Mouse (Mus musculus) hindbrain, embryonic 12.5 days (tissue): ENCODE measurements around the gene Rpl35a. TPM values are rescaled to one million over a fixed set of nuclear protein-coding genes. Genes with fewer than 3 reads are reported as not detected.

Experiments
- ATAC-seq: fragments of 200-750 bp; cut with Nextera tagmentation; 2 replicates; pipeline ENCODE4 v1.8.0; 2017; ENCODE audit warnings: moderate TSS enrichment; ENCODE audit not compliant: low FRiP score
- H3K27ac ChIP-seq: fragments of 300-500 bp; sonication (generic); 2 replicates; pipeline ENCODE4 v1.5.1; 2016; ENCODE audit warnings: mild to moderate bottlenecking
- H3K27me3 ChIP-seq: fragments of 300-500 bp; sonication (generic); 2 replicates; pipeline ENCODE4 v1.6.1; 2016; ENCODE audit warnings: mild to moderate bottlenecking
- H3K36me3 ChIP-seq: fragments of 300-500 bp; sonication (generic); 2 replicates; pipeline ENCODE4 v1.6.1; 2016; ENCODE audit warnings: mild to moderate bottlenecking
- H3K4me1 ChIP-seq: fragments of 300-500 bp; sonication (generic); 2 replicates; pipeline ENCODE4 v1.6.1; 2016
- H3K4me2 ChIP-seq: fragments of 300-500 bp; sonication (generic); replicated peaks from 2 replicates; pipeline ENCODE4 v1.6.1; 2016; ENCODE audit warnings: mild to moderate bottlenecking
- H3K4me3 ChIP-seq: fragments of 300-500 bp; sonication (generic); 2 replicates; pipeline ENCODE4 v1.5.1; 2016; ENCODE audit warnings: mild to moderate bottlenecking
- H3K9ac ChIP-seq: fragments of 300-500 bp; sonication (generic); 2 replicates; pipeline ENCODE4 v1.6.1; 2016; ENCODE audit warnings: mild to moderate bottlenecking, moderate library complexity
- H3K9me3 ChIP-seq: fragments of 300-500 bp; sonication (generic); replicated peaks from 2 replicates; pipeline ENCODE4 v1.6.1; 2016; ENCODE audit warnings: mild to moderate bottlenecking
- WGBS: fragments of 180-500 bp; shearing (Covaris S2); methylation state at CpG from one replicate; pipeline ENCODE4 v1.1.7; 2016; 5-methylcytosine and 5-hydroxymethylcytosine counted together
- polyA plus RNA-seq: library from polyadenylated mRNA; unstranded; fragments of >200 nt; fragmentation: Nextera tagmentation; extraction: Ambion mirVana; gene quantifications from 2 replicates; pipeline ENCODE4 v1.2.1, GENCODE M21; 2016

The Rpl35a gene
- polyA plus RNA-seq, result 568 and 650 TPM in 2 replicates

- Histone ChIP-seq H3K36me3 (peaks cover 31% of the 10 kb centered on the region), H3K4me2 (peak within 1 kb of the TSS; percentile 74), H3K27me3 (no peaks in the 10 kb centered on the region), H3K4me1 (peaks cover 17% of the 10 kb centered on the region), H3K27ac (peak within 1 kb of the TSS; percentile 89), H3K9ac (peak within 1 kb of the TSS; percentile 88), H3K9me3 (no peaks in the 10 kb centered on the region), H3K4me3 (peak within 1 kb of the TSS; percentile 70)
- ATAC-seq, result peak; percentile 93
- WGBS, result under 1% methylated on average over 47 of the region's 47 CpGs
Measured at GRCm38 (mm10) chr16:33056095-33056785, at the start of gene Rpl35a, which contains the start of gene Iqcg. TSS of gene Rpl35a (plus strand) at chr16:33056453. TSS of gene Iqcg (minus strand) at chr16:33056218.

- WGBS, result 90% methylated on average over 7 of the region's 7 CpGs
- no peak overlapping the region for H3K4me3 ChIP-seq
- no peaks in the 10 kb centered on the region for H3K9me3 ChIP-seq
- H3K36me3 ChIP-seq, result peaks cover 59% of the 10 kb centered on the region
- H3K27me3 ChIP-seq, result no peaks in the 10 kb centered on the region
- no peak for ATAC-seq
- H3K4me1 ChIP-seq, result no peaks in the 10 kb centered on the region
- H3K27ac ChIP-seq, result no peak overlapping the region
- no peak overlapping the region for H3K4me2 ChIP-seq
- H3K9ac ChIP-seq, result no peak overlapping the region
Measured at GRCm38 (mm10) chr16:33006888-33007287, 49.4 kb upstream of the Rpl35a start.

- no peaks in the 10 kb centered on the region for H3K9me3 ChIP-seq
- H3K4me2 ChIP-seq, result no peak overlapping the region
- no peak for ATAC-seq
- peaks cover 64% of the 10 kb centered on the region for H3K36me3 ChIP-seq
- H3K4me1 ChIP-seq, result no peaks in the 10 kb centered on the region
- H3K4me3 ChIP-seq, result no peak overlapping the region
- no peak overlapping the region for H3K9ac ChIP-seq
- WGBS, result 76% methylated on average over 7 of the region's 7 CpGs
- H3K27ac ChIP-seq, result no peak overlapping the region
- H3K27me3 ChIP-seq, result no peaks in the 10 kb centered on the region
Measured at GRCm38 (mm10) chr16:33007436-33007835, 48.8 kb upstream of the Rpl35a start.

DNA sequence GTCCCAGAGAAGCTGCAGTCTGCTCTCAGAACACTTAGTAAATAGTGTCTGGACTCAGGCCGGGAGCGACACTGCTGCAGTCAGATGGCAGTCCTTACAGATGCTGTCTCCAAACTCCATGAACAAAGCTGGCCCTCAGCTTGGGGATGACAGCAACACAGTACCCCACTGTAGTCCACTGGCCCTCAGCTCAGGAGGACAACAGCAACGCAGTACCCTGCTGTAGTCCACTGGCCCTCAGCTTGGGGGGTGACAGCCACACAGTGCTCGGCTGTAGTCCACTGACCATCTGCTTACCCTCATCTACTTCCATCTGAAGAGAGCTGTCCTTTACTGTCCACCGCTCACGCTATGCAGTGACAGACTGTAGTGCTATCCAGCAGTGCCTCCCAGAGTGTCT lies 46.1 kb upstream of the Rpl35a start:
- no peaks in the 10 kb centered on the region for H3K27me3 ChIP-seq
- H3K4me2 ChIP-seq, result no peak overlapping the region
- H3K9ac ChIP-seq, result no peak overlapping the region
- H3K9me3 ChIP-seq, result no peaks in the 10 kb centered on the region
- ATAC-seq, result no peak
- no peaks in the 10 kb centered on the region for H3K4me1 ChIP-seq
- H3K36me3 ChIP-seq, result peaks cover 90% of the 10 kb centered on the region
- H3K4me3 ChIP-seq, result no peak overlapping the region
- no peak overlapping the region for H3K27ac ChIP-seq
- 91% methylated on average over 6 of the region's 6 CpGs for WGBS

- Histone ChIP-seq H3K27ac (no peak overlapping the region), H3K4me2 (no peak overlapping the region), H3K36me3 (peaks cover 59% of the 10 kb centered on the region), H3K9ac (no peak overlapping the region), H3K4me1 (no peaks in the 10 kb centered on the region), H3K4me3 (no peak overlapping the region), H3K9me3 (no peaks in the 10 kb centered on the region), H3K27me3 (no peaks in the 10 kb centered on the region)
- 92% methylated on average over 5 of the region's 5 CpGs for WGBS
- no peak for ATAC-seq
Measured at GRCm38 (mm10) chr16:33013801-33014200, 42.5 kb upstream of the Rpl35a start.

DNA sequence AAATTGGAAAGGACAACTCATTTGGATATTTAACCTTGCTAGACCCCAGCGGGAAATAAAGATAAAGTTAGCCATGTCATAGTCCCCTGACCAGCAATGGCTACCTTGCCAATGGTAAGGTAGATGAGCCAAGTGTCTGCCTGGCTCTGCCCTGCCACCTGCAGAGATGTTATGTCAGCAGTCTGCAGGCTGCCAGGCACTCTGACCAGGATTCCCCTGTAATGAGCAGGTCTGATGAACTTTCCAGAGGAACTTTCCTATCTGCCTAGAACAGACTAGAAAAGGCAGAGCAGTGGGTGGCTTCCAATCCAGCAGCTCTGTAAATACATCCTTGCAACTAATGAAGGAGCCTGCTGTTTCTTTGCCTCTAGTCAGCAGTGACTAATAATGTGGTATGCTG lies 41.3 kb upstream of the Rpl35a start:
- H3K4me1 ChIP-seq, result no peaks in the 10 kb centered on the region
- H3K9me3 ChIP-seq, result no peaks in the 10 kb centered on the region
- no peak overlapping the region for H3K4me3 ChIP-seq
- peaks cover 49% of the 10 kb centered on the region for H3K36me3 ChIP-seq
- no peak overlapping the region for H3K27ac ChIP-seq
- H3K9ac ChIP-seq, result no peak overlapping the region
- 93% methylated on average over 1 of the region's 1 CpGs for WGBS
- no peaks in the 10 kb centered on the region for H3K27me3 ChIP-seq
- no peak for ATAC-seq
- H3K4me2 ChIP-seq, result no peak overlapping the region

GRCm38 (mm10) chr16:33015396-33015907 lies 40.8 kb upstream of the Rpl35a start:
- no peak overlapping the region for H3K4me3 ChIP-seq
- WGBS, result 94% methylated on average over 3 of the region's 3 CpGs
- H3K9me3 ChIP-seq, result no peaks in the 10 kb centered on the region
- no peak for ATAC-seq
- H3K9ac ChIP-seq, result no peak overlapping the region
- H3K27ac ChIP-seq, result no peak overlapping the region
- no peak overlapping the region for H3K4me2 ChIP-seq
- no peaks in the 10 kb centered on the region for H3K27me3 ChIP-seq
- no peaks in the 10 kb centered on the region for H3K4me1 ChIP-seq
- peaks cover 44% of the 10 kb centered on the region for H3K36me3 ChIP-seq

GRCm38 (mm10) chr16:33015986-33016385 lies 40.3 kb upstream of the Rpl35a start:
- H3K4me2 ChIP-seq, result no peak overlapping the region
- no peak overlapping the region for H3K4me3 ChIP-seq
- peaks cover 40% of the 10 kb centered on the region for H3K36me3 ChIP-seq
- no peak for ATAC-seq
- 79% methylated on average over 2 of the region's 2 CpGs for WGBS
- no peaks in the 10 kb centered on the region for H3K27me3 ChIP-seq
- no peaks in the 10 kb centered on the region for H3K4me1 ChIP-seq
- H3K9me3 ChIP-seq, result no peaks in the 10 kb centered on the region
- no peak overlapping the region for H3K27ac ChIP-seq
- no peak overlapping the region for H3K9ac ChIP-seq

DNA sequence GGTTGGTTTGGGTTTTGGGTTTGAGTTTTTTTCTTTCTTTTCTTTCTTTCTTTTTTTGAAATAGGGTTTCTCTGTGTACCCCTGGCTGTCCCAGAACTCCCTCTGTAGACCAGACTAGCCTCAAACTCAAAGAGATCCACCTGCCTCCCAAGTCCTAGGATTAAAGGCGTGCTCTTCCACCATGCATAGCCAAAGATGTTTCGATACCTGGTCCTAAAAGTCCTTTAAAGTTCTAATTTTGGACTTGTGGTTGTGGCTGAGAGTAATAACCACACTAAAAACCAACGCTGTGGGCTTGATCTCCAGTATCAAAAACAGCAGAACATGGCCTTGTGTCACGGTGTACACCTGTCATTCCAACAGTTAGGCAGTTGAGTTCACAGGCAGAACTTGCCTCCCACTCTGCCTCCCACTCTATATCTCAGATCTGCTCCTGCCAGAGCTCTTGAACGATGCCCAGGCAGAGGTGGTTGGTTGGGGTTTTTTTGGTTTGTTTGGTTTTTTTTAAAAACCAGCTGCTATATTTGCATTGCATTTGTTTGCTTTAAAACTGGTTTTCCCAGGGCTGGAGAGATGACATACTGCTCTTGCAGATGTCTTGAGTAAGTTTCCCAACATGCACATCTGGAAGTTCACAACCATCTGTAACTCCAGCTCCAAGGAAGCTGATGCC lies 38.4 kb upstream of the Rpl35a start:
- Histone ChIP-seq H3K4me2 (no peak overlapping the region), H3K27me3 (no peaks in the 10 kb centered on the region), H3K9me3 (no peaks in the 10 kb centered on the region), H3K36me3 (peaks cover 24% of the 10 kb centered on the region), H3K9ac (no peak overlapping the region), H3K4me1 (no peaks in the 10 kb centered on the region), H3K4me3 (no peak overlapping the region), H3K27ac (no peak overlapping the region)
- WGBS, result 96% methylated on average over 5 of the region's 5 CpGs
- no peak for ATAC-seq

GRCm38 (mm10) chr16:33019117-33019770 lies 37.0 kb upstream of the Rpl35a start:
- Histone ChIP-seq H3K4me2 (no peak overlapping the region), H3K27ac (no peak overlapping the region), H3K9me3 (no peaks in the 10 kb centered on the region), H3K27me3 (no peaks in the 10 kb centered on the region), H3K4me1 (no peaks in the 10 kb centered on the region), H3K4me3 (no peak overlapping the region), H3K9ac (no peak overlapping the region), H3K36me3 (peaks cover 10% of the 10 kb centered on the region)
- ATAC-seq, result no peak
- WGBS, result 74% methylated on average over 21 of the region's 21 CpGs

DNA sequence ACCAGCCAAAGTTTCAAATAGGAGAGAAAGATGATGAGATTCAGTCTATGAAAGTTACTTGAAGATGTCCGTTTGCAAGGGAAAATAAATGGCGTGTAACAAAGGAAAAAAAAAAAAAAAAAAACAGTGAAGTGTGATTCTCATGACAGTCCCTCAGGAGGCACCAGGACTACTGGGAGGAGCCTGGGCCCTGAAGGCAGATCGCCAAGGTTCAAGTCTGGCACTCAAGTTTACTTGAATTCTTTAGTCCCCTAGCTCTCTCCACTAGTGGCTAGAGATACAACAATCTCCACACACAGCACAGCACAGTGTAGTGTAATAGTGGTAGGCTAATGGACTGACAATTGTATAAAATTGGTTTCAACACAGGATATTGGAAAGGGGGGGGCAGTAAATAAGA lies 34.9 kb upstream of the Rpl35a start:
- H3K9me3 ChIP-seq, result no peaks in the 10 kb centered on the region
- no peaks in the 10 kb centered on the region for H3K4me1 ChIP-seq
- no peak overlapping the region for H3K27ac ChIP-seq
- ATAC-seq, result no peak
- H3K9ac ChIP-seq, result no peak overlapping the region
- WGBS, result 77% methylated on average over 3 of the region's 3 CpGs
- no peaks in the 10 kb centered on the region for H3K27me3 ChIP-seq
- H3K4me2 ChIP-seq, result no peak overlapping the region
- no peaks in the 10 kb centered on the region for H3K36me3 ChIP-seq
- H3K4me3 ChIP-seq, result no peak overlapping the region

GRCm38 (mm10) chr16:33023750-33024149 lies 32.5 kb upstream of the Rpl35a start:
- 7% methylated on average over 4 of the region's 4 CpGs for WGBS
- Histone ChIP-seq H3K36me3 (no peaks in the 10 kb centered on the region), H3K4me1 (no peaks in the 10 kb centered on the region), H3K9ac (no peak overlapping the region), H3K9me3 (no peaks in the 10 kb centered on the region), H3K27ac (no peak overlapping the region), H3K4me3 (no peak overlapping the region), H3K4me2 (no peak overlapping the region), H3K27me3 (no peaks in the 10 kb centered on the region)
- no peak for ATAC-seq
